Mouse (Mus musculus) cerebellum, adult (tissue): ENCODE data around the gene Vps26a.

Source experiments
- ATAC-seq: cut with Nextera tagmentation; 2 replicates; pipeline ENCODE4 v1.9.2; 2017; ENCODE audit warnings: mild to moderate bottlenecking, moderate library complexity, mixed read lengths; ENCODE audit not compliant: insufficient number of reproducible peaks, low FRiP score, low TSS enrichment

The Vps26a gene

DNA sequence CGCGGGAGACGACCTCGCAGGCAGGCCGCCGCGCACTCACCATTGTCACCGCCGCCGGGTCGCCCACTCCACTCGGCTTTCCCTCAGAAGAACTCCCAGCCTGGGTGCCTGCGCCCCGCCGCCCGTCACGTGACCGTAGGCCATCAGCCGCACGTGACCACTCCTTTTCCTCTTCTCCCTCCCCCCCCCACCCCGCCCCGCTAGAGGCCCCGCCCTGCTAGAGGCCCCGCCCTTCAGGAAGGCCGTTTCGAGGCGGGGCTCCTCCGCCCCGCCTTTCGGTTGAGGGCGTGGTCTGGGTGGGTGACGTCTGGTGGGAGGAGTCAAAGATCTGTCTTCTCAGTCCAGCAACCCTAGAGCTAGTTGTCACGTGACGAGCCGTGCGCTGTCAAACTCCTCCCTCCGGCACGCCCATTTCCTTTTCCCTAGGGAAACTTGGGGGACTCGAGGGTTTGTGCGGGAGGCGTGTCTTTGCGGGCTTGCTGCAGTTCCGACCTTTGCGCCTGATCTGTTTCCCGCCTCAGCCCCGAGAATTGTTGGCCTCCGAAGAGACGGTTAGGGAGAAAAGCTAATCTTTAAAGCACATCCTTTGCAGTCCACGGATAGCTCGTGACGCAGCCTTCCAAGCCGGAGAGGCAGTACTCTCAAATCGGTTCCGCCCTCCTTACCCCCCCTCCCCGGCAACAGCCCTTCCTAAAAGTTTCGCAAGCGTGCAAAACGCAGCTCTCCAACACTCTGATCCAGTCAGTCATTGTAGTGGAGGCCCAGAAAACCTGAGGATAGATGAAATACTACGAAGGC lies at the start of gene Vps26a:
Gene Vps26a, minus strand, starts transcription at position 188 of the 798 bp plus-strand sequence.
- ATAC-seq: peak; percentile 75

DNA sequence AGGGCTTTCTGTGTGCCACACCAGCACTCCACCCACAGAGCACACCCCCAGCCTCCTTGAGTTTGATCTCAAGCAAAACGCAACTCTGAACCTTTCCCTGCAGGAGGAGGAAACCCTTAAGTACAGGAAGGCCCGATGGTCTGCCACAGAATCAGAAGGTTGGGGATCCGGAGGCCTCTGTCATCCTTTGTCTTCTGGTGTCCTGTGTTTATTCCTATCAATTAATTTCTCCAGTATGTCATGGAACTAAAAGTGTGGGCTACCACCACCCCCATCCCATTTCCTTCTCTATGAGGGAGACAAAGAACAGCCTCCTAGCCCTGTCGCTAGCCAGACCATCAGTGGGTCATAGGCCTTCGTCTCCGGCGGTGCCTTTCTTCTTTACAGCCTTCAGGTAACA lies 47.9 kb upstream of the Vps26a start:
- no peak for ATAC-seq

DNA sequence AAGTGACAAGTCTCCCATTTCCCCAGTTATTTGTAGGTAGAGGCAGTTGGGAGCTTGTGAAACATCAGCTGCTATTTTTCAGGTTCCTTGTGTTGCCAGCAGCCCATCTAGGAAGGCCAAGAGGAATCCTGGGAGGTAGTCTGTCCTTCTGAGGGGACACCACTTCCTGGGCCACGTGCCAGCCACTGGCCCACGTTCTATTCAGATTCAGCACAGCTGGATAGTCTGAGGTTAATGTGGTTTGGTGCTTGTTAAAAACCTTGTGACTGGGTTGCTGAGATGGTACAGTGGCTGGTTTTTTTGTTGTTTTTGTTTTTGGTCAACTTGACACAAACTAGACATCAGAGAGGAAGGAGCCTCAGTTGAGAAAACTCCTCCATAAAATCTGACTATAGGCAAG lies 46.2 kb upstream of the Vps26a start:
- ATAC-seq: no peak

DNA sequence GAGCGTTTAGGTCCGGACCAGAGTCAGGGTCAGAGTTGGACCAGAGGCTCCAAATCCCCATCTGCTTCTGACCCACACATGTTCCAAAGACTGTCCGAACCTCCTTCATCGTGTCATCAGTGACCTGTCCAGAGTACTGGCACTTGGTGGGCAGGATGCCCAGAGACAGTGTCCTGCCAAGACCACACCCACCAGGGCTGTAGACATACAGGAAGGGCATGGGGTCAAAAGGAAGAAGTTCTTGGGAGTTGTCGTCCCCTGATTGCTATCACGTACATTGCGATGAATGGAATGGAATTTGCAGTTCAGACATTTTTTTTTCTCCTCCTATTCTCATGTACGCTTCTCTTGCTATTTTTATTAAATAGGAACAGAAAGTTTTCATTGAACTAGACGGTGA lies 43.6 kb upstream of the Vps26a start:
- no peak for ATAC-seq

DNA sequence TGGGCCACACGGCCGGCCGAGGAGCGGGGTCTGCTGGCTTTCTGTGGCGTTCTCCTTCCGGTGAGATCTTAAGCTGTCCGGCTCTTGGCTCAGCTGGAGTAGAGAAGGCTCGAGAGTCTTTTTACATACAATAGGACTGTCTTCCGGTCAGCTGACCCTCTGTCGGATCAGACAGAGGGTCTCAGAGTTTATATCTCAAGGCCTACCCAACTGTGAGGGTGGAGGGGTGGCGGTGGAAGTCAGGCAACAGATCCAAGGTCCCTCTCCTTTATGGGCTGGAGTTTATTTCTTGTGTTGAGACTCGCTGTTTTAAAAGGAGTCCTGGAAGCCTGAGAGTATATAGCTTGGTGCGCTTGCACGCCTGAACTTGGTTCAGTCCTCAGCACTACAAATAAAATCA lies 40.7 kb upstream of the Vps26a start, which contains the start of gene Srgn:
Gene Srgn, minus strand, starts transcription at position 101 of the 400 bp plus-strand sequence.
- ATAC-seq: no peak

DNA sequence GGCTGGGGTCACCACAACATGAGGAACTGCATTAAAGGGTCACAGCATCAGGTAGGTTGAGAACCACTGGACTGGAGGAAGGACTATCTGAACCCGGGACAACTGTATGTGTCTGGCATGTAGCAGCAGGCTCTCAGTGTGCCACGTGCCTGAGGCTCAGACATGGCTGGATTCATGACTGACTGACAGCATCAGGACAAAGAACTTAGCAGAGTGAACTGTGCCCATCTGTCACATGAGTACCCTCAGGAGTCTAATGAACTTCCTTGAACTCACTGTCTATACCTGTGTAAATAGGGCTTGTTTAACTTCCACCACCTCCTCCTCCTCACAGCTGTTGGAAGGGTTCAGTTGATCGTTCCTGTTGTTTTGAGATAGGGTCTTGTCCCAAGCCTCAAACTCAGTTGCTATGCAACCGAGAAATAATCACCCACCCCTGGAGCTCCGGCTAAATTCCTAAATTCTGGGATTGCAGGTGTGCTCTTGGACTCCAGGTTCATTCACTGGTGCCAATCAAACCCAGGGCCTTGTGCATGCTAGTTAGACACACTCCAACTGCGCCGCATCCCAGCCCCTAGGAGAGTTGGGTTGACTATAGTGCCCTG lies 35.8 kb upstream of the Vps26a start:
- no peak for ATAC-seq

DNA sequence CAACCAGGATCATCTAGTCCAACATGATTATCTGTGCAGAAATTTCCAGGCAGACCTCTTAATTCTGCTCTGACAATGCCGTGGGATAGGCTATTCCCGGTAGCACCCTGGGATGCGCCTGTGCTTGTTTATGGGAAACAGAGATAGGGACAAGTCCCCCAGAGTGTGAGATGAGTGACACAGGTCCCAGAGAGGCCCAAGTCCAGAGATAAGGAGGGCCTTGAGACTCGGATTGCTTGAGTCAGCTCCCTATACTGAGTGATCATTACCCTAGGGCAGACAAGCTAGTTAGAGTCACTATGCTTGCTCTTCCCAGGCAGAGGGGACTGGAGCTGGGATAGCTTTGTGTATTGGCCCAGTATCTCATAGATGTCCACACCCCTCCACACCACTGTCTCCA lies 35.2 kb upstream of the Vps26a start:
- no peak for ATAC-seq

DNA sequence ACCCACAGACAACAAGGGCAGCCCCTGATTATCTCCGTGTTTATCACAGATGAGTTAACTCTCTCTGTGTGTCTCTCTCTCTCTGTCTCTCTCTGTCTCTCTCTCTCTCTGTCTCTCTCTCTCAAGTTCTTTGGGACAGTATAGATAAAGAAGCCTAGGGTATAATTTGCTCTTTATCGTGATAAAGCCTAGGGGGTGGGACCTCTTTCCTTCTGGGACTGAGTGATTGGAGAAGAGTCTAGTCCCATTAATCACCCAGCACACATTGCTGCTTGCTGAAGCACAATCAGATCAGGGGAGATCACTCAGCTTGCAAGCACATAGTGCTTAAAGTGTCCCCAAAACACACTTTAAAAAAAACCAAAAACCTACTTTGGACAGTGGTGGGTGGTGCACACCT lies 34.3 kb upstream of the Vps26a start:
- no peak for ATAC-seq

DNA sequence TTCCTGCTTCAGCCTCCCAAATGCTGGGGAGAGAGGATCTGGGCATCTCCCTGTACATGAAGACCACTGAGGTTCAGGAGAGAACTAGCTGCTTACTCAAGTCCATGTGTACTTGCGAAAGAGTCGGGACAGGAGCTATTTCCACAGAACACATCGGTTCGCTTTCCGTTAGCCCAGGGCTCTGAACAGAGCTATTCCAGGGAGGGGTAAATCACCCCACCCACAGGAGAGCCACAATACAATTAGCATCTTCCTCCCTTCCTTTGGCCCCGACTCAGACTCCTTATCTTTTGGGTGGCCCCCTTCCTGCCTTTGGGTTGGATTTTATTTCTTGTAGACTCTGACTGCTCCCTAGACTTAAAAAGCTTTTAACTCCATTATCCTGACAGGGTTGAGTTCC lies 30.9 kb upstream of the Vps26a start:
- no peak for ATAC-seq

DNA sequence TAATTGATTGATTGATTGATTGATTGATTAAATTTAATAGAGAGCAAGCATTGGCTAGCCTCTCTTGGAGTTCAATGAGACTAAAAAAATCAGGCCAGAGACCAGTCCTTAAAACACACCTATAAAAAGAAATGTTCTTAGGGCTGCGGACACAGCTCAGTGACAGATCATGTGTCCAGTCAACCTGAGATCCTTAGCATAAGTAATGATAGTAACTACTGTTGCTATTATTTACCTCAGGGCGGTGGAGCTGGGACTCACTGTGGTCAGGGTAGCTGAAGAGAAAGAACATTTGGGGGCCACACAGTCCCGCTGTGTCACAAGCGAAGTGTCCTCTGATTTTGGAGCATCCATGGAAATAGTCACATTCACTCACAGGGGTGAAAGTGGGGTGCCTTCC lies 26.2 kb upstream of the Vps26a start:
- ATAC-seq: no peak

DNA sequence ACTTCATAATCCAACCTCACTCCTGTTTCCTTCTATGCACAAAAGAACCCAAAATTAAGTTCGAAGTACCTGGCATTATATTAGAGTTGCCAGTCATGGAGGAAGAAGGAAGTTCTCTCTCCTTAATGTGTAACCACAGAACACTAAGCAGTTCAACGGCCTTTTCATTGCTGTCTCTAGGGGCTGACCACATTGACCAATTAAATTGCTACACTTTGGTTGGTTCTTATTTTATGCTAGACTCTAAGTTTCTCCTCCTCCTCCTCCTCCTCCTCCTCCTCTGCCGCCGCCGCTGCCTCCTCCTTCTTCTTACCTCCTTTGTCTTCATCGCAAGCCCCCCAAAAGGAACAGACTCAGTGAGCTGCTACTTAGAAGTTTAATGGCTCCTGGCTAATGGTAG lies 24.9 kb upstream of the Vps26a start:
- ATAC-seq: no peak

DNA sequence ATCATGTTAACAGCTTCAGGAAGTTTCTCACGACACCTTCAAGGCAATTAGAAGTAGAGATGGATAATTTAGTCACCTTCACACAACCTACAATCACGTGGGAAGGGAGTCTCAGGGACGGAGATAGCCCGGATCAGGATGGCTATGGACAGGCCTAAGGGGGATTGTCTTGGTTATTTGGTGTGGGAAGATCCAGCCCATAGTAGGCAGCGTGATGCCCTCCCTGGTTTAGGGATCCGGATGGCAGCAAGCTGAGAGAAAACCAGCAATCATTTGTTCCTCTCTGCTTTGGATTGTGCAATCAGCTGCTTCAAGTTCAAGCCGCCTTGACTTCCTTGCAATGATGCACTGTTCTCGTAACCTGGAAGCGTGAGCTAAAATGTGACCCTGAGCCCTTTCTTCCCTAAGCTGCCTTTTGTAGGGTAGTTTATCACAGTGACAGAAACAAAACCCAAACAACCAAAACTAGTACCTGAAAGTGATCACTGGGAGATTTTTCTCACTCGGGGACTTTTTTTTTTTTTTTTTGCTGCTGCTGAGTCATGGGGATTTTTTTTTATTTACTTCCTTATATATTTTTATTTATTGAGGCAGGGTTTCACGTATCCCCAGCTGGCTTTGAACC lies 22.5 kb upstream of the Vps26a start:
- no peak for ATAC-seq

DNA sequence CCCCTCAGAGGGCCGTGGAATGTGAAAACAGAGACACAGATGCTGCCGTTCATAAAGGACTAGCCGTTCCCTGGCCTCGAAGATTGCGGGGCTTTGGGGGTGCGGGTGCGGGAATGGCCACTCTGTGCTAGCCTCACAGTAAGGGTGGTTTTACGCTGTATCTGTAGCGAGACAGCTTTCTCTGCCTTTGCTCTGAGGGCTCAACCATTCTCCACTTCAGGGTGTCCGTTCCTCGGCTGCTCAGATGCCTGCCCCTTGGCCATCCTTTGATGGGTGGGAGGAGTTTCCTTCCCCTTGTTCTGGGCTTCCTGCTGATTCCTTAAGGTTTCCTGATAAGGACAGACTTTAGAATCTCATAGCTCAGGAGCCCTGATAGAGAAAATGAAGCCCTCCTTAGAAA lies 21.9 kb upstream of the Vps26a start:
- ATAC-seq: no peak

DNA sequence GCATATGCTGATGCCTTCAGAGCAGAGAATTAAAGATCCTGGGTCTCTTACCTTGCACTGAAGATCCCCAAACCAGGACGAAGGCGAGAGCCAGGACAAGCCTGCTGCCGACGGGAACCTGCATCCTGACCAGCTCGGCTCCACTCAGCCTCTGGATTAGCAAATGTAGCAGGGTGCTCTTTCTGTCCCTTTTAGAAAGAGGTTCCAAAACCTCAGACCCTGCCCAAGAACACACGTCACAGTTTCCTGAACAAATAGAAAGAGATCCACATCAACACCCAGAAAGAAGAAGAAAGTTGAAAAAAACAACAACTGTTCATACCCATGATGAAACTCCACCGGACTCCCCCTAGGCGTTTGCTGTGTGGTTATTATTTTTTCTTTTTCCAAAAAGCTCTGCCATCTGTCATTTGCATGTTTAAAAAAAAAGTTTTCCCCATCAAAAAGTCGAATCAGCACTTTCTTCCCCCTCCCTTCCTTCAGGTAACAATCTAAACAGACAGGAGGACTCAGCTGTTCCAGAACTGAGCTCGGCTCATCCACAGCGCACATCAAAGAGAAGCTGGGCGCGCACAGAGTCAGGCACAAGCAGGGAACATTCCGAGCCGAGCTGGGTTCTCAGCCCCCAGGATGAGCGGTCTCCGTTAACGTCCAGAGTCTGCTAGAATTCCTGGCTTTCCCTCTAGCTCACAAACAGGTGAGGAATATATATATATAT lies 21.1 kb upstream of the Vps26a start:
- no peak for ATAC-seq

DNA sequence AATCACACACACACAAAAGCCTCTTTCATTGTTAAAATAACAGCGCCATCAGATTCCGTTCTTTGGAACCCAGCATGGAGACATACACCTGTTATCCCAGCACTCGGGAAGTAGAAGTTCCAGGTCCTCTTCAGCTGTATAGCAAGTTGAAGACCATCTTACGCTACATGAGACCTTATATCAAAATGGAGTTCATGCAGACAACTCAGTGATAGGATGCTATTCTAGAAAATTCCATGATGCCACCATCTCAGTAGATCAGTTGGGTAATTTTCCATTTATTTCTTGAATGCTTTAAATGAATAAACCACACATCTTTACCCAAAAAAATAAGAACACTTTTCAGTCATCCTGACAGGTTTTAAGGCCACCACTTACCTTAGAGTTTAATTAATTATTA lies 20.5 kb upstream of the Vps26a start:
- ATAC-seq: no peak

DNA sequence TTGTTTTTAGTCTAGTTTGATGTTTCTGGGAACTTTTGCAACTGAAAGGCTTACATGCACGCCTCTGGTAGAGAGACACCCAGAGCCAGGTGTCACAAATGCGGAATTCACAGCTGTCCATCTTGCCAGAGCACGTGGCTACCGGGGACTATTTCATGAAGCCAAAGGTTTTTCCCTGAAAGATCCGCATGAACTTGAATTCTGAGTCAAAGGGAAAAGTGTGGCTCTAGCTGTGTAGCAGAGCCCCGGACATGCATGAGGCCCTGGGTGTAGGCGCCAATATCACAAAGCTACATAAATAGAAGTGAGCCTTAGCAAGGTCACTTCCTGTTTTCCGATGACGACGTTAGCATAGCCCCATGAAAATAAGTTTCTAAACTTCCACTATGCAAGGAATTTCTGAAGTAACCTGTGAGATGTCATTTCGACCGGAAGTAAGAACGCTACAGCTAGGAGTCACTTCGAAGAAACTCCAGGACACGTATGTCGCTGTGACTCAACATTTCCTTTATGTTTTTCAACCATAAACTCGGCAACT lies 19.5 kb upstream of the Vps26a start:
- ATAC-seq: no peak

DNA sequence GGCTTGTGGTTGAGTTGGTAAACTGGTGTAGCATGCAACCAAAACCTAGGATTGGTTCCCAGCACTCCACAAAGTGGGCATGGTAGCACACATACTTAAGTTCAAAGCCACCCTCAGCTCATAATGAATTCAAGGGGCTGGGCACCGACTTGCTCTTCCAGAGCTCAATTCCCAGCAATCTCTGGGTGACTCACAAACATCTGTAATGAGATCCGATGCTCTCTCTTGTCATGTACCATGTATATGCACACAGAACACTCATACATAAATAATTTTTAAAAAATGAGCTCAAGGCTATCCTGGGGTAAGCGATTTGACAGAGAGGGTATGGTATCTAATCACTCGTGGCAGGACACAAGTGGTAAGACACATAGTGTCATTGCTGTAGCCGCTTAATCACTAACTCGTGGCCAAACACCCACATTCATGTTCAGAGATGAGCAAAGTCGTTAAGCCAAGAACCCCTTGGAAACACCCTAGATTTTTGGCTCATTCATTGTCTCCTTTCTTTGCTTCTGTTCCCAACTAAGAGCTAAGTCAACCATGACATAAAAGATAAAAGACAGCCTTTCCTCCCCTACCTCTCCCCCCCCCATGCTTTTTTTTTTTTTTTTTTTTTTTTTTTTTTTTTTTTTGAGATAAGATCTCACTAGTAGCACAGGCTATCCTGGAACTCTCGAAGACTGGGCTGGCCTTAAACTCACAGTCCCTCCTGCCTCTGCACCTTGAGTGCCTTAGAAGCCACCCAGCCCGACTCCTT lies 18.8 kb upstream of the Vps26a start:
- no peak for ATAC-seq

DNA sequence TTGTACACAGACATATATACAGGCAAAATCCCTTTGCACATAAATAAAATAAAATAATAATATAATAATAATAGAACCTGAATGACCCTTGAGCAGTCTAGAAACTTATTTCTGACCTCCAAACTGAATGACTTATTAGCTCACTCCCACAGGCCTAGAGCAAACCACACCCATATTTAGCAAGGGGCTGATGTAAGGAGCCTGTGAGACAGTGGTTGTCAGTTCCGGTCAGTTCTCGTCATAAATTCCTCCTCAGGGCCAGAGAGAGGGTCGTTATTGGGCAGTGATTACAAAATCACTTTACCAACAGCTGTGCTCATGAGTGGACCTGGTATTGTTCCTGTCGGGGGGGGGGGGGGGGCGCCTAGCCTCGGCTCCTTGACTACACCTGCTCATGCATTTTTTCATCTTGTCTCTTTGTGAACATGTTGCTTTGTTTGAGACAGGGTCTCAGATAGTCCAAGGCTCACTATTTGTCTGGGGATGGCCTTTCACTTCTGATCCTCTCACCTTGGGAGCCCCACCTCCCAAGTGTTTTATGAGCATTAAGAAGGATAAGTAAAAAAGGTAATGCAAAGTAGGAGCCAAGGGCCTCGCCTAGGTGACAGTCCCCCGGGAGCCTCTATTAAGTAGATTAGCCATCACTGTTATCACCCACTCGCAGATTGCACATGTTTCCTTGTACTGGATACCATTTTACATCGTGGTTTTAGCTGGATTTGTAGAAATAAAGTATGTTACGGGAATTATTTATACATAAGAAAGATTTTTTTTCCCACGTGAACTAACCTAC lies 17.4 kb upstream of the Vps26a start:
- ATAC-seq: no peak

DNA sequence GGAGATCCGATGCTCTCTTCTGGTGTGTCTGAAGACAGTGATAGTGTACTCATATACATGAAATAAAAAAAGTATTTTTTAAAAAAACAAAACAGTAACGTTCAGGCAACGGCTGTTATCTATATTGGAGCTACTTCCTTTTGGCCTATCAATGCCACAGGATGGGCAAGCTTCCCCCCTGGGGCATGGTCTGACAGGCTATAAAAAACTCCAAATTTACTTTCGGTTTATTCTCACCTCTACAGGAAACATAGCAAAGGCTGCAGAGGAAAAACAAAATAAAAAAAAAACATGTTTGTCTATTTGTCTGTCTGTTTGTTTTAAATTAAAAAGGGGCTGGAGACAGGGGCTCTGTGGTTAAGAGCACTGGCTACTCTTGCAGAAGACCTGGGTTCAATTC lies 16.7 kb upstream of the Vps26a start:
- no peak for ATAC-seq
